Mouse (Mus musculus) stomach, embryonic 15.5 days (tissue): ENCODE results near the gene Mfsd12. TPM values are rescaled to one million over a fixed set of nuclear protein-coding genes. Genes with fewer than 3 reads are reported as not detected.

ENCODE experiments used
- ATAC-seq: fragments of 200-750 bp; cut with Nextera tagmentation; 2 replicates; pipeline ENCODE4 v1.8.0; 2017; ENCODE audit warnings: low read depth, moderate number of reproducible peaks, moderate TSS enrichment; ENCODE audit not compliant: insufficient read depth, low FRiP score
- H3K27ac ChIP-seq: fragments of 300-500 bp; sonication (generic); 2 replicates; pipeline ENCODE4 v1.5.1; 2015; ENCODE audit warnings: mild to moderate bottlenecking, inconsistent platforms
- H3K27me3 ChIP-seq: fragments of 300-500 bp; sonication (generic); replicated peaks from 2 replicates; pipeline ENCODE4 v1.6.1; 2015; ENCODE audit warnings: inconsistent platforms
- H3K36me3 ChIP-seq: fragments of 300-500 bp; sonication (generic); 2 replicates; pipeline ENCODE4 v1.6.1; 2015; ENCODE audit warnings: inconsistent platforms
- H3K4me1 ChIP-seq: fragments of 300-500 bp; sonication (generic); 2 replicates; pipeline ENCODE4 v1.6.1; 2015; ENCODE audit warnings: inconsistent platforms
- H3K4me2 ChIP-seq: fragments of 300-500 bp; sonication (generic); 2 replicates; pipeline ENCODE4 v1.6.1; 2015; ENCODE audit warnings: mild to moderate bottlenecking, inconsistent platforms
- H3K4me3 ChIP-seq: fragments of 300-500 bp; sonication (generic); replicated peaks from 2 replicates; pipeline ENCODE4 v1.5.1; 2015; ENCODE audit warnings: inconsistent platforms
- H3K9ac ChIP-seq: fragments of 300-500 bp; sonication (generic); 2 replicates; pipeline ENCODE4 v1.6.1; 2015; ENCODE audit warnings: inconsistent platforms
- H3K9me3 ChIP-seq: fragments of 300-500 bp; sonication (generic); 2 replicates; pipeline ENCODE4 v1.6.1; 2016; ENCODE audit warnings: inconsistent platforms
- WGBS: fragments of 180-500 bp; shearing (Covaris S2); methylation state at CpG from one replicate; pipeline ENCODE4 v1.1.7; 2015; 5-methylcytosine and 5-hydroxymethylcytosine counted together
- polyA plus RNA-seq: library from polyadenylated mRNA; unstranded; fragments of >200 nt; fragmentation: Nextera tagmentation; extraction: Ambion mirVana; gene quantifications from 2 replicates; pipeline ENCODE4 v1.2.1, GENCODE M21; 2015

Gene Mfsd12
- polyA plus RNA-seq, 1 experiment from 2014 or later: 12.8 TPM

GRCm38 (mm10) chr10:81389373-81389772 lies 32.1 kb downstream of the Mfsd12 start:
- H3K27ac ChIP-seq: no peak overlapping the region
- no peak overlapping the region for H3K4me2 ChIP-seq
- no peak for ATAC-seq
- H3K4me3 ChIP-seq: no peak overlapping the region
- H3K36me3 ChIP-seq: peaks cover 27% of the 10 kb centered on the region; the same call in 1 of the 2 replicates
- WGBS: 51% methylated on average over 3 of the region's 3 CpGs
- no peaks in the 10 kb centered on the region for H3K27me3 ChIP-seq
- no peaks in the 10 kb centered on the region for H3K9me3 ChIP-seq
- no peak overlapping the region for H3K9ac ChIP-seq
- H3K4me1 ChIP-seq: peaks cover 32% of the 10 kb centered on the region

- Histone ChIP-seq H3K4me2 (no peak overlapping the region), H3K9me3 (no peaks in the 10 kb centered on the region), H3K4me3 (no peak overlapping the region), H3K9ac (no peak overlapping the region), H3K36me3 (peaks cover 27% of the 10 kb centered on the region; the same call in 1 of the 2 replicates), H3K27me3 (no peaks in the 10 kb centered on the region), H3K27ac (no peak overlapping the region), H3K4me1 (peaks cover 32% of the 10 kb centered on the region)
- no peak for ATAC-seq
- WGBS: 58% methylated on average over 23 of the region's 23 CpGs
These were observed 32.7 kb downstream of the Mfsd12 start for GRCm38 (mm10) chr10:81389801-81390677.

DNA sequence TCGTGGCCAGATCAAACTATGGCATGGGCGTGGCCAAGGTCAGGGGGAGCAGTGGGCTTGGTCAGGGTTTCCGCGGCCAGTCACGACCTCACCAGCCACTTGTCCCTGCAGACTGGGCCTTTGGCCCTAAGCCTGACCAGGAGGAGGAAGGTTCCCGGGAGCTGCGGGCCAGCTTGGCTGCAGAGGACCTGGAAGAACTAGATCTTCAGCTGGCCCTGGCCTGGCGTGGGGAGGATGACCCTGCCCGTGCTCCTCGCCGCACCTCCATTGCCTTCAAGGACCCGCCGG lies 33.3 kb downstream of the Mfsd12 start:
- no peak overlapping the region for H3K4me2 ChIP-seq
- no peaks in the 10 kb centered on the region for H3K9me3 ChIP-seq
- H3K4me1 ChIP-seq: peaks cover 26% of the 10 kb centered on the region
- peaks cover 27% of the 10 kb centered on the region; the same call in 1 of the 2 replicates for H3K36me3 ChIP-seq
- H3K9ac ChIP-seq: no peak overlapping the region
- no peaks in the 10 kb centered on the region for H3K27me3 ChIP-seq
- H3K27ac ChIP-seq: no peak overlapping the region
- H3K4me3 ChIP-seq: no peak overlapping the region
- 82% methylated on average over 13 of the region's 13 CpGs for WGBS
- ATAC-seq: no peak

DNA sequence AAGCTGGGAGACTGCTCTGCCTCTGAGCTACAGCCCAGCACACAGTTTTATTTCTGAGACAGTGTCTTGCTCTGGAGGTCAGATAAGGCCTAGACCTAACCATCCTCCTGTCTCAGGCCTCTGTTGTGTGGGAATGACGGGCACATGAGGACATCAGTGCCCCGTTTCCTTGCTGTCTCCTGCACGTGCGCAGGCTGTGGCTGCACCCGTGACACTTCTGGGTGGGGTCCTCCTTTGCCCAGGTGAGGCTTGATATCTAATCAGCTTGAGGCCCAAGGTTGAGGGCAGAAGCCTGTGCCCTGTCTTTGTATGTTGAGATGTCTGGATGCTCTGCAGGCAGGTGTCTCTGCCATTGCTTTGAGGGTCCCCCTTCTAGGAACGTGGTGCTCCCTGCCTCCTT lies 35.0 kb downstream of the Mfsd12 start:
- ATAC-seq: no peak
- Histone ChIP-seq H3K9ac (no peak overlapping the region), H3K4me2 (peak overlapping the region; percentile 61), H3K36me3 (0 out of 2 replicates have a peak, but pooled peaks cover 12% of the 10 kb centered on the region), H3K4me1 (peaks cover 23% of the 10 kb centered on the region), H3K9me3 (no peaks in the 10 kb centered on the region), H3K27ac (peak overlapping the region; percentile 54; the same call in 1 of the 2 replicates), H3K27me3 (no peaks in the 10 kb centered on the region), H3K4me3 (no peak overlapping the region)
- 62% methylated on average over 6 of the region's 6 CpGs for WGBS

GRCm38 (mm10) chr10:81392781-81393185 lies 35.5 kb downstream of the Mfsd12 start, which contains the start of gene Smim24:
Gene Smim24, plus strand, starts transcription at chr10:81393051.
- Histone ChIP-seq H3K27me3 (no peaks in the 10 kb centered on the region), H3K4me3 (peak within 1 kb of the TSS; percentile 36), H3K27ac (peak within 1 kb of the TSS; percentile 76), H3K36me3 (0 out of 2 replicates have a peak, but pooled peaks cover 7% of the 10 kb centered on the region), H3K9ac (peak within 1 kb of the TSS; percentile 29; the same call in 1 of the 2 replicates), H3K4me1 (peaks cover 23% of the 10 kb centered on the region), H3K9me3 (no peaks in the 10 kb centered on the region), H3K4me2 (peak within 1 kb of the TSS; percentile 61)
- ATAC-seq: peak; percentile 48
- WGBS: 46% methylated on average over 14 of the region's 14 CpGs

GRCm38 (mm10) chr10:81393456-81394063 lies 36.3 kb downstream of the Mfsd12 start:
- H3K9me3 ChIP-seq: no peaks in the 10 kb centered on the region
- peaks cover under 1% of the 10 kb centered on the region; the same call in 1 of the 2 replicates for H3K36me3 ChIP-seq
- no peaks in the 10 kb centered on the region for H3K27me3 ChIP-seq
- peaks cover 23% of the 10 kb centered on the region for H3K4me1 ChIP-seq
- 3% methylated on average over 19 of the region's 19 CpGs for WGBS
- peak overlapping the region; percentile 29; the same call in 1 of the 2 replicates for H3K9ac ChIP-seq
- ATAC-seq: no peak
- H3K27ac ChIP-seq: peak overlapping the region; percentile 76; the same call in 1 of the 2 replicates
- H3K4me2 ChIP-seq: peak overlapping the region; percentile 61
- H3K4me3 ChIP-seq: peak overlapping the region; percentile 36

GRCm38 (mm10) chr10:81395127-81395526 lies 37.8 kb downstream of the Mfsd12 start:
- no peak for ATAC-seq
- Histone ChIP-seq H3K4me1 (peaks cover 17% of the 10 kb centered on the region), H3K4me2 (no peak overlapping the region), H3K27me3 (no peaks in the 10 kb centered on the region), H3K27ac (no peak overlapping the region), H3K9me3 (no peaks in the 10 kb centered on the region), H3K4me3 (no peak overlapping the region), H3K36me3 (peaks cover 4% of the 10 kb centered on the region; the same call in 1 of the 2 replicates), H3K9ac (no peak overlapping the region)
- WGBS: 12% methylated on average over 5 of the region's 5 CpGs

GRCm38 (mm10) chr10:81395865-81396264 lies 38.6 kb downstream of the Mfsd12 start:
- no peak for ATAC-seq
- WGBS: 89% methylated on average over 4 of the region's 4 CpGs
- peaks cover 10% of the 10 kb centered on the region; the same call in 1 of the 2 replicates for H3K36me3 ChIP-seq
- H3K27ac ChIP-seq: 0 out of 2 replicates have a peak overlapping the region, but pooled peaks have one; percentile 4
- no peak overlapping the region for H3K4me2 ChIP-seq
- no peak overlapping the region for H3K4me3 ChIP-seq
- H3K4me1 ChIP-seq: peaks cover 16% of the 10 kb centered on the region
- H3K9me3 ChIP-seq: no peaks in the 10 kb centered on the region
- H3K9ac ChIP-seq: no peak overlapping the region
- no peaks in the 10 kb centered on the region for H3K27me3 ChIP-seq

DNA sequence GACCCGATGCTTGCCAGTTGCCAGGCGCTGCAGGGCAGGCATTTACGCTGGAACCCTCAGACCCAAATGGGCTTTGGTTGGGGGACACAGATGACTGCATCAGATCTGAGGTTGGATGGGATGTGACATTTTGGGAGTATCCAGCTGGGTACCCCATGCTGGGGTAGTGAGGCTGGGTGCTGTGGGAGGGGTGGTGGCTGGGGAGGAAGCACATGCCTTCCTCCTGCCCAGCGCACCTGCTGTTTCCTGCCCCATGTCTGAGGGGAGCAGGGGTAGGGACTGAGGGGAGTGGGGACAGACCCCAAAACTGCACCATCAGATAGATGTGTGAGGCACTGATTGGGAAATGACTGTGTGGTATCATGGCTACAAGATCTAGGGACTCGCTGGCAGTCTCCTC lies 39.5 kb downstream of the Mfsd12 start:
- H3K4me1 ChIP-seq: peaks cover 23% of the 10 kb centered on the region
- H3K9ac ChIP-seq: no peak overlapping the region
- no peaks in the 10 kb centered on the region for H3K27me3 ChIP-seq

DNA sequence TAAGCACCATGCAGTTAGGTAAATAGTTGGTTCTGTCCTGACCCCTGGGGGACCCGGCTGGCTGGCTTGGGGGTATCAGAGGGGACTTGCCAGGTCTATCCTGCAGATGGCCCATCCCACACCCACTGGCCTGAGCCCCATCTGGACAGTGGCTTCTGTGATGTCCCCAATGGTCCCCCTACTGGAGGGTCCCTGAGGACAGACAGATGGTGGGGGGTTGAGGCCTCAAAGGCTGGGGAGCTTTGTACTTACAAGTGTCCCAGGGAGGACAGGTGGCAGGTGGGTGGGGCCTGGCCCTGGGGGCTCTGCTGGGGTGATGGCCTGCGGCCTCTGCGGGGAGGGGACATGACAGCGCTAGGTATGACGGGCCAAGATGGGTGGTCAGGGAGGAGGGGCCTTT lies 42.0 kb downstream of the Mfsd12 start:
- 77% methylated on average over 5 of the region's 5 CpGs for WGBS

More for the DNA sequence above, 39.5 kb downstream of the Mfsd12 start:
- ATAC-seq: no peak
- H3K27ac ChIP-seq: no peak overlapping the region
- H3K4me2 ChIP-seq: no peak overlapping the region
- H3K4me3 ChIP-seq: no peak overlapping the region
- H3K9me3 ChIP-seq: no peaks in the 10 kb centered on the region
- peaks cover 10% of the 10 kb centered on the region; the same call in 1 of the 2 replicates for H3K36me3 ChIP-seq
- 84% methylated on average over 5 of the region's 5 CpGs for WGBS

GRCm38 (mm10) chr10:81399798-81400308 lies 42.6 kb downstream of the Mfsd12 start:
- ATAC-seq: no peak
- Histone ChIP-seq H3K4me3 (no peak overlapping the region), H3K9me3 (no peaks in the 10 kb centered on the region), H3K27me3 (no peaks in the 10 kb centered on the region), H3K4me2 (no peak overlapping the region), H3K4me1 (peaks cover 29% of the 10 kb centered on the region), H3K27ac (no peak overlapping the region), H3K9ac (no peak overlapping the region), H3K36me3 (peaks cover 19% of the 10 kb centered on the region; the same call in 1 of the 2 replicates)
- 83% methylated on average over 18 of the region's 18 CpGs for WGBS

More for the DNA sequence above, 42.0 kb downstream of the Mfsd12 start:
- no peak overlapping the region for H3K9ac ChIP-seq
- no peak for ATAC-seq
- H3K4me2 ChIP-seq: no peak overlapping the region
- H3K4me3 ChIP-seq: no peak overlapping the region
- H3K27ac ChIP-seq: no peak overlapping the region
- no peaks in the 10 kb centered on the region for H3K27me3 ChIP-seq
- no peaks in the 10 kb centered on the region for H3K9me3 ChIP-seq
- peaks cover 29% of the 10 kb centered on the region for H3K4me1 ChIP-seq
- H3K36me3 ChIP-seq: peaks cover 14% of the 10 kb centered on the region; the same call in 1 of the 2 replicates
